Mouse (Mus musculus) heart, postnatal 4 days (tissue): ENCODE data around the gene Sumf2. TPM values are rescaled to one million over a fixed set of nuclear protein-coding genes. Genes with fewer than 3 reads are reported as not detected.

ENCODE experiments used
- DNase-seq: peaks from one replicate; pipeline ENCODE4 v3.0.0; 2021
- total RNA-seq, 2 experiments: library from RNA; stranded (reverse); gene quantifications; 2 replicates each; pipeline ENCODE4 v1.2.3; 2021

The Sumf2 gene
- total RNA-seq, 2 experiments from 2014 or later = 13.0 to 13.7 TPM

- peak; percentile 92 for DNase-seq
These were observed 61.6 kb downstream of the Sumf2 start, which contains the start of gene Nupr1l for GRCm38 (mm10) chr5:129908242-129908965. TSS of gene Nupr1l (plus strand) at chr5:129908540.

- DNase-seq = no peak
These were observed 62.4 kb downstream of the Sumf2 start for GRCm38 (mm10) chr5:129909147-129909546.

GRCm38 (mm10) chr5:129909591-129909990, 62.8 kb downstream of the Sumf2 start:
- no peak for DNase-seq

Other genes starting within 250 kb of the Sumf2 start
- 1 to 10 TPM; 4.5 to 4.6 TPM for gene Zfp11, start 176.9 kb upstream of the Sumf2 start, total RNA-seq
- not detected for gene Sept14, start 138.5 kb upstream of the Sumf2 start, total RNA-seq
- gene Mrps17, start 131.5 kb upstream of the Sumf2 start, total RNA-seq = 10 to 100 TPM; 77.2 to 87.1 TPM
- 100 to 1,000 TPM; 478 to 526 TPM for gene Nipsnap2, start 121.9 kb upstream of the Sumf2 start, total RNA-seq
- 10 to 100 TPM; 13.0 to 14.7 TPM for gene Psph, start 59.5 kb upstream of the Sumf2 start, total RNA-seq
- gene Chchd2, start 40.5 kb downstream of the Sumf2 start, total RNA-seq = 100 to 1,000 TPM; 757 to 792 TPM
- gene Zbed5, start 48.7 kb downstream of the Sumf2 start, total RNA-seq = 1 to 10 TPM; 1.2 to 1.3 TPM
- 1 to 10 TPM; 2.8 to 3.1 TPM for gene Phkg1, start 51.6 kb downstream of the Sumf2 start, total RNA-seq
- 1 to 10 TPM in 1 of 2 experiments, not detected in 1; 1.9 TPM for gene Nupr1l, start 61.6 kb downstream of the Sumf2 start, total RNA-seq
- 10 to 100 TPM; 22.6 TPM for gene Vkorc1l1, start 95.0 kb downstream of the Sumf2 start, total RNA-seq
- 10 to 100 TPM; 26.6 to 26.8 TPM for gene Gusb, start 156.1 kb downstream of the Sumf2 start, total RNA-seq
- 10 to 100 TPM; 15.1 to 17.6 TPM for gene Asl, start 182.3 kb downstream of the Sumf2 start, total RNA-seq
- 10 to 100 TPM; 14.8 to 15.7 TPM for gene Crcp, start 182.3 kb downstream of the Sumf2 start, total RNA-seq
- 10 to 100 TPM; 15.7 to 16.9 TPM for gene Tpst1, start 226.3 kb downstream of the Sumf2 start, total RNA-seq